Comparison of ENCODE assay signal across 9 mouse cellular contexts in the genomic region with DNA sequence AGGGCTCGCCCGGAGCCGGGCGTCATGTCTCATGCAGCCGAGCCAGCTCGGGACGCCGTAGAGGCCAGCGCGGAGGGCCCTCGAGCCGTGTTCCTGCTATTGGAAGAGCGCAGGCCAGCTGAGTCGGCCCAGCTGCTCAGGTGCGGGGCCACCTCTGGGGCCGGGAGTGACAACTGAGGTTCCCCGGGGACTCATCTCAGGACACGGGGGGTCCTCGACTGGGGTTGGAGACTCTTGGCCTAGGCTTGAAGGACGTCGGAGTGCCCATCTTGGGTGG. TPM values are rescaled to one million over a fixed set of nuclear protein-coding genes. Genes with fewer than 3 reads are reported as not detected.
A peak's percentile ranks its signal among the peaks of the same experiment; 100 is the strongest.
DNase-seq lines count a peak whose midpoint lies in the region; ATAC-seq lines count a peak whose summit lies in the region.
"Had no signal": no experiment of that assay in that cellular context is flagged by ENCODE, and none has a peak within 500 bp of the region (broad histone marks: within the 10 kb centered on the region; RNA-seq: fewer than 3 reads in every experiment).

No protein-coding gene starts in this region.

- H3K9me3 ChIP-seq in embryonic facial prominence, embryonic 10.5 days = 0 out of 2 replicates have a peak, but pooled peaks cover 6% of the 10 kb centered on the region
- no peaks in the 10 kb centered on the region for H3K9me3 ChIP-seq in hindbrain, embryonic 15.5 days
- no peaks in the 10 kb centered on the region for H3K9me3 ChIP-seq in midbrain, embryonic 16.5 days (replicated peaks; ENCODE audit: control insufficient read depth, low read length, poor library complexity, severe bottlenecking)

- H3K9ac ChIP-seq in hindbrain, embryonic 15.5 days = peak overlapping the region; percentile 62
- peak overlapping the region; percentile 70 for H3K9ac ChIP-seq in midbrain, embryonic 16.5 days (ENCODE audit: low read depth, low read length)

- peak; percentile 15 for DNase-seq in layer of hippocampus, adult 11-12 months (ENCODE audit: low spot score)
- no peak for DNase-seq in layer of hippocampus, adult 8-10 months (ENCODE audit: low spot score in 2 of 2)
- no peak for DNase-seq in embryonic facial prominence, embryonic 10.5 days (ENCODE audit: low spot score)
- DNase-seq in right cerebral cortex, postnatal 14 days = no peak
- no peak for DNase-seq in yolk sac, embryonic 10.5 days (ENCODE audit: low spot score)
- no peak for DNase-seq in right cerebral cortex, postnatal 25 days

- H3K4me3 ChIP-seq in embryonic facial prominence, embryonic 10.5 days = peak overlapping the region; percentile 76
- peak overlapping the region; percentile 69 for H3K4me3 ChIP-seq in hindbrain, embryonic 15.5 days
- H3K4me3 ChIP-seq in midbrain, embryonic 16.5 days (ENCODE audit: low read depth, low read length) = peak overlapping the region; percentile 59

- no peaks in the 10 kb centered on the region for H3K27me3 ChIP-seq in embryonic facial prominence, embryonic 10.5 days (replicated peaks; ENCODE audit: low read depth, poor library complexity, severe bottlenecking)
- H3K27me3 ChIP-seq in hindbrain, embryonic 15.5 days = no peaks in the 10 kb centered on the region
- H3K27me3 ChIP-seq in midbrain, embryonic 16.5 days (ENCODE audit: control insufficient read depth, insufficient read depth, low read depth, low read length) = no peaks in the 10 kb centered on the region

- peaks cover 27% of the 10 kb centered on the region for H3K4me1 ChIP-seq in embryonic facial prominence, embryonic 10.5 days
- peaks cover 28% of the 10 kb centered on the region for H3K4me1 ChIP-seq in hindbrain, embryonic 15.5 days (replicated peaks)
- H3K4me1 ChIP-seq in midbrain, embryonic 16.5 days (ENCODE audit: control insufficient read depth, insufficient read depth, low read length) = peaks cover 22% of the 10 kb centered on the region

- WGBS in embryonic facial prominence, embryonic 10.5 days = 15% methylated on average over 21 of the region's 21 CpGs
- 24% methylated on average over 20 of the region's 21 CpGs for WGBS in hindbrain, embryonic 15.5 days
- 11% methylated on average over 21 of the region's 21 CpGs for WGBS in midbrain, embryonic 16.5 days

- ATAC-seq in hindbrain, embryonic 15.5 days (ENCODE audit: low FRiP score, low read depth) = no peak; the same call in 1 of the 2 replicates
- no peak for ATAC-seq in midbrain, embryonic 16.5 days

- peak overlapping the region; percentile 67 for H3K4me2 ChIP-seq in hindbrain, embryonic 15.5 days
- H3K4me2 ChIP-seq in midbrain, embryonic 16.5 days (ENCODE audit: low read length) = peak overlapping the region; percentile 69

- H3K27ac ChIP-seq in embryonic facial prominence, embryonic 10.5 days (replicated peaks) = peak overlapping the region; percentile 80
- peak overlapping the region; percentile 66 for H3K27ac ChIP-seq in hindbrain, embryonic 15.5 days (replicated peaks)
- no peak overlapping the region for H3K27ac ChIP-seq in midbrain, embryonic 16.5 days (ENCODE audit: low read length)

- peaks cover 20% of the 10 kb centered on the region for H3K36me3 ChIP-seq in embryonic facial prominence, embryonic 10.5 days (replicated peaks)
- peaks cover 14% of the 10 kb centered on the region for H3K36me3 ChIP-seq in hindbrain, embryonic 15.5 days
- H3K36me3 ChIP-seq in midbrain, embryonic 16.5 days (ENCODE audit: control insufficient read depth, insufficient read depth, low read length) = no peaks in the 10 kb centered on the region

RNA-seq across cellular contexts. Expression of gene Tfe3, which starts 0.5 kb away (rescaled TPM):
- total RNA-seq in layer of hippocampus, adult 8-10 months (2022) = 10 to 100 TPM; 31.8 to 34.9 (median 32.7) TPM
- polyA plus RNA-seq in embryonic facial prominence, embryonic 10.5 days (2016; fragmentation: Nextera tagmentation; extraction: Ambion mirVana) = 26.8 and 28.3 TPM in 2 replicates
- polyA plus RNA-seq in hindbrain, embryonic 15.5 days (2015; fragmentation: Nextera tagmentation; extraction: Ambion mirVana) = 24.1 and 25.5 TPM in 2 replicates
- 19.0 and 23.3 TPM in 2 replicates for polyA plus RNA-seq in midbrain, embryonic 16.5 days (2015; fragmentation: Nextera tagmentation; extraction: Ambion mirVana)

RNA-seq across cellular contexts. Expression of gene Ccdc120, which starts 12.2 kb away (rescaled TPM):
- 10 to 100 TPM; 12.4 to 21.4 (median 17.2) TPM for total RNA-seq in layer of hippocampus, adult 8-10 months (2022)
- 20.3 and 22.1 TPM in 2 replicates for polyA plus RNA-seq in embryonic facial prominence, embryonic 10.5 days (2016; fragmentation: Nextera tagmentation; extraction: Ambion mirVana)
- 63.2 and 66.1 TPM in 2 replicates for polyA plus RNA-seq in hindbrain, embryonic 15.5 days (2015; fragmentation: Nextera tagmentation; extraction: Ambion mirVana)
- polyA plus RNA-seq in midbrain, embryonic 16.5 days (2015; fragmentation: Nextera tagmentation; extraction: Ambion mirVana) = 71.6 and 76.4 TPM in 2 replicates

RNA-seq across cellular contexts. Expression of gene Gripap1, which starts 26.7 kb away (rescaled TPM):
- 100 to 1,000 TPM in 3 of 4 experiments, 10 to 100 TPM in 1; 97.8 to 120 (median 109) TPM for total RNA-seq in layer of hippocampus, adult 8-10 months (2022)
- polyA plus RNA-seq in embryonic facial prominence, embryonic 10.5 days (2016; fragmentation: Nextera tagmentation; extraction: Ambion mirVana) = 42.5 and 45.3 TPM in 2 replicates
- polyA plus RNA-seq in hindbrain, embryonic 15.5 days (2015; fragmentation: Nextera tagmentation; extraction: Ambion mirVana) = 68.0 and 73.8 TPM in 2 replicates
- 73.1 and 73.9 TPM in 2 replicates for polyA plus RNA-seq in midbrain, embryonic 16.5 days (2015; fragmentation: Nextera tagmentation; extraction: Ambion mirVana)

RNA-seq across cellular contexts. Expression of gene Praf2, which starts 34.6 kb away (rescaled TPM):
- 100 to 1,000 TPM in 2 of 4 experiments, 10 to 100 TPM in 2; 90.4 to 101 (median 96.8) TPM for total RNA-seq in layer of hippocampus, adult 8-10 months (2022)
- 73.0 and 73.6 TPM in 2 replicates for polyA plus RNA-seq in embryonic facial prominence, embryonic 10.5 days (2016; fragmentation: Nextera tagmentation; extraction: Ambion mirVana)
- 126 and 132 TPM in 2 replicates for polyA plus RNA-seq in hindbrain, embryonic 15.5 days (2015; fragmentation: Nextera tagmentation; extraction: Ambion mirVana)
- polyA plus RNA-seq in midbrain, embryonic 16.5 days (2015; fragmentation: Nextera tagmentation; extraction: Ambion mirVana) = 132 and 139 TPM in 2 replicates

RNA-seq across cellular contexts. Expression of gene Gm45208, which starts 40.8 kb away (rescaled TPM):
- total RNA-seq in layer of hippocampus, adult 8-10 months (2022) = not detected
- polyA plus RNA-seq in embryonic facial prominence, embryonic 10.5 days (2016; fragmentation: Nextera tagmentation; extraction: Ambion mirVana) = 0.36 and 0.61 TPM in 2 replicates
- polyA plus RNA-seq in hindbrain, embryonic 15.5 days (2015; fragmentation: Nextera tagmentation; extraction: Ambion mirVana) = 1.9 TPM in 1 of 2 replicates, not detected in the other
- not detected in 2 replicates for polyA plus RNA-seq in midbrain, embryonic 16.5 days (2015; fragmentation: Nextera tagmentation; extraction: Ambion mirVana)
- total RNA-seq: layer of hippocampus, postnatal 10 days had no signal
